Mouse (Mus musculus) left cerebral cortex, postnatal 4 days (tissue): Measurements from ENCODE around the gene Tap2. TPM values are rescaled to one million over a fixed set of nuclear protein-coding genes. Genes with fewer than 3 reads are reported as not detected.

Source experiments
- DNase-seq: peaks from one replicate; pipeline ENCODE4 v3.0.0-alpha.2; 2022
- intact Hi-C: fragments of 180-260 bp; cut with DNase I; formaldehyde crosslinking; loops from one replicate; pipeline ENCODE4 v1.15.1; 2025
- total RNA-seq, 2 experiments: library from RNA; stranded (reverse); gene quantifications; 2 replicates each; pipeline ENCODE4 v1.2.3; 2021

Tap2 gene
- 1 to 10 TPM; 3.1 to 3.5 TPM for total RNA-seq

DNA sequence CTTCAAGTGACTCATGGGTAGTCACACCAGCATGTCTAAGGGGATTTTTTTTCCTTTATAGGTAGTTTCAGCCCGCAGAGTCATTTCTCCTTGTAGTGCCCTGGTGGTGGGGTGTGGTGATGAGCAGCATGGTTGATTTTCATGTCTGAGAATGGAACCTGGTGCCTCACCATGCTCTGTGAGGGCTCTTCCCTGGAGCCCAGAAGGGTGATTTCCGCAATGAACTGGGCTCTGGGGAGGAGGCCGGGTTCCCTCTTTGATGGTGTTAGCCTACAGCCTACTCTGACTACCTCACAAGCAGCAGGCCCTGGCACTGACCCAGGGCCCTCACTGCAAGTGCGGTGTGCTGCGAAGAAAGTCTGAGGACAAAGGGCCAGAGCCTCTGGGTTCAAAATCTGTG lies at the start of gene Tap2:
Tap2 (plus strand) TSS at position 84 of the 400 bp plus-strand sequence.
- no peak for DNase-seq
- intact Hi-C loops: no loop called here

DNA sequence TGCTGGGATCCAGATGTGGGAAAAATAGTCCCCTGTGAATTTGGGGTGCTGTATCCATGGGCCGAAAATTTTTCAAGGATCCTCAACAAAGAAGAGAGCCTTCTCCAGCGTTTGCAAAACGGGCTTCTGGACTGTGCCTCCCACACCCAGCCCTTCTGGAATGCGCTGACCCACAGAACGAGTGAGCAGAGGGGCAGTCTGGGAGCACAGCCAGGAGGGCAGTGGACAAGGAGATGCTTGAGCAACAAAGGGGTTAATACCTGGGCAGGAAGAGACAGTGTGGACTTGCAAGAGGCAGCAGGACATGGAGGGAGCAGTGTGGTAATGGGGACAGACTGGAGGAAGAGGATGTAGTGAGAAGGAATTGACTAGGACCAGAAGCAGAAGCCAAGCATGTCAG lies 47.8 kb upstream of the Tap2 start:
- intact Hi-C loops: no loop called here
- DNase-seq: no peak

DNA sequence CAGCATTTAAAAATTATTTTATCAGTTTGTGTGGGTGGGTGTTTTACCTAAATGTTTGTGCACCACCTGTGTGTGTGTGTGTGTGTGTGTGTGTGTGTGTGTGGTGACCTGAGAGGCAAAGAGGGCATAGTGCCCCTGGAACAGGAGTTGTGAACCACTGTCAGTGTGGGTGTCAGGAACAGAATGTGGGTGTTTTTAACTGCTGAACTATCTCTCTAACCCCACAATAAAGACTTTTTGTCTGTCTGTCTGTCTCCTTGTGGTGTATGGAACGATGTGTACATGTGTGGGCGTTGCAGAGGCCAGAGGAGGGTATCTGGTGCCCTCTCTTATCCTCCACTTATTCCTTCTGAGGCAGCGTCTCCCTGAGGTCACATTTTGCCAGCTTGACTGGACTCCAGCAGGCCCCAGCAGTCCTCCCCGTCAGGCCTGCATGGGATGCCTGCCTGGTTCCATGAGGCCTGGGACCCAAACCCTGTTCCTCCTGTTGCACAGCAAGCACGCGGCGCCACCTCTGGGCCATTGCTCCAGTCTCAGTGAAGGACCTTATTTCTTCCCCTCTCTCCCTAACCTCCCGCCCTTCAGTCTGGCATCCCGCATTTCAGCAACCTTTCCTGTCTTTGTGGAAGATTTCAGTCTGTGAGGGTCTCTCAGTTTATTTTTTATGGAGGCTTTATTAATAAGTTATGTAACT lies 39.0 kb upstream of the Tap2 start:
- no peak for DNase-seq
- intact Hi-C loops: loop anchor here (10.0 kb wide), 1 partner anchor 60 kb away; no protein-coding TSS in a partner anchor

DNA sequence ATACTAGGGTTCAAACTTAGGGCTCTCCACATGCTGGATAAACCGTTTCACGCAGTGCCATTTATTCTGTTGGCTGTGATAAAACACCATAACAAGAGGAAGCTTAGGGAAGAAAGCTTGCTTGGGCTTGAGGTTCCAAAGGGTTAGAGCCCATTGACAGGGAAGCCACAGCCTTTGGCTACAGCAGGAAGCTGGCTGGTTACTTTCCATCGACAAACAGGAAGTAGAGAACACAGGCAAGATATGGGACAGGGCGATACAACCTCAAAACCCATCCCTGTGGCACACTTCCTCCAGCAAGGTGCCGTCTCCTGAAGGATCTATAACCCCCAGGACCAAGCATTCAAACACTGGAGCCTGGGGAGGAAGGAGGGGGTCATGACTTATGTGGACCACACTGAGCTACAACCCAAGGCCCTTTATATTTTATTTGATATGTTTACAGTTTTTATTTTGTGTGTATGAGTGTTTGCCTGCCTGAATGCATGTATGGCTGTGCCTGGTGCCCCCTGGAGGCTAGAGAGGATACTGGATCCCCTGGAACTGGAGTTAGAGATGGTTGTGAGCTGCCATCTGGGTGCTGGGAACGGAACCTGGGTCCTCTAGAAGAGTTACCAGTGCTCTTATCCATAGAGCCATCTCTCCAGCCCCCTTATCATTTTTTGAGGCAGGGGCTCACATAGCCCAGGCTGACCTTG lies 38.1 kb upstream of the Tap2 start:
- no peak for DNase-seq
- intact Hi-C loops: loop anchor here (5.0 to 10.0 kb wide), 2 partner anchors 60 to 88 kb away; no protein-coding TSS in a partner anchor

DNA sequence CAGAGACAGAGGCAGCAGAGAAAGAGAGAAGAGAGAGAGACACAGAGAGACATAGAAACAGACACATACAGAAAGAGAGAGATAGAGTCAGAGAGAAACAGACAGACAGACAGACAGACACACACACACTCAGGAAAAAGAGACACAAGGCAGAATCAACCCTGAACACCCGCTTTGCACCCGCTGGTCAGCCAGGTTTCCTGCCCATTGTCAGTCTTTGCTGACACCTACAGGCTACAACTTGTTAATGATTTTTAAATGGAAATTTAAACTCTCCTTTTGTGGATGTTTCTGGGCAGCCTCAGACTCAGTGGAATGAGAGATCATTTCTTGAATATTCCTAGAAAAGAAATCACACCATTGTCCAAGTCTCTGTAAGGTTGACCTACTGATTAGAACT lies 34.0 kb upstream of the Tap2 start:
- intact Hi-C loops: loop anchor here (5.0 to 10.0 kb wide), 2 partner anchors 64 to 92 kb away; no protein-coding TSS in a partner anchor
- DNase-seq: peak; percentile 41

DNA sequence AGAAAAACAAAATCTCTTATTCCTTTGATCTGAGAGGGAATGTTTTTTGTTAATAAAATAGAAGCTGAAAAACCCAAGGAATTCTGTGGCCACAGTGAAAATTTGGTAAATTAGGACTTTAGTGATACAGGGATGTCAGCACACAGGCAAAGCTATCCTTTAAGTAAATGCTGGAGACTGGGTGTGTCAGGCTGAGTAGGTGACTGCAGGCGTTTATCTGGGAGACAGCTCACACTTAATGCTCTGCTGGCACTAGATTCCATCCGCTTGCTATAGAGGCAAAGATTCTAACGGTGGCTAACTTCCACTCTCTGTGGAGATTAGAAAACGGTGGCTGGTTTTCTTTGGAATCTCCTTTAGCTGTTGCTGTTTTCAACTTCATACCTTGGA lies 32.8 kb upstream of the Tap2 start:
- intact Hi-C loops: loop anchor here (2.0 to 5.0 kb wide), 3 partner anchors 28 to 177 kb away; partner anchors contain the start of gene H2-Ob

DNA sequence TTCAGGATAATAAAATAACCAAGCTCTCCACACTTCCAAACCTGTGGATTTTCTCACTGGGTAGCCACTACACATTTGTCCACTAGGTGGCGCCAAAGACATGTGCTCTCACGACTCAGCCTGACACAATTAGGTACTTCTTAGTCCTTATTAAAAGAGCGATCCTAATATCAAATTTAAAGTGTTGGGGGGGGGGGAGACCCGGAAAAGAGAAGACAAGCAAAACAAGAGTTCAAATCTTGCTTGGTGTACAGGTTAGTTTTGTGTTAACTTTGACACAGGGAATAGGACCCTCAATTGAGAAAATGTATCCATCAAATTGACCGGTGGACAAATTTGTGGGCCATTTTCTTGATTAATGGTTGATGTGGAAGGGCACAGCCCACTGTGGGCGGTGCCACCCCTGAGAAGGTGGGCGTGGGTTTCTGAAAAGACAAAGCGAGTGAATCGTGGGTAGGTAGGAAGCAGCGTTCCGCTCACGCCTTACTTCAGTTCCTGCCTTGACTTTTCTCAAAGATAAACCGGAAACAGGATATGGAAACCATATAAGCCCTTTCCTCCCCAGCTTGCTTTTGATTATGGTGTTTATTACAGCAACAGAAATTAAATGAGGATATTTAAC lies 32.3 kb upstream of the Tap2 start:
- peak; percentile 72 for DNase-seq
- intact Hi-C loops: loop anchor here (2.0 to 5.0 kb wide), 3 partner anchors 28 to 176 kb away; partner anchors contain the start of gene H2-Ob

More for the DNA sequence above, 32.8 kb upstream of the Tap2 start:
- DNase-seq: no peak

DNA sequence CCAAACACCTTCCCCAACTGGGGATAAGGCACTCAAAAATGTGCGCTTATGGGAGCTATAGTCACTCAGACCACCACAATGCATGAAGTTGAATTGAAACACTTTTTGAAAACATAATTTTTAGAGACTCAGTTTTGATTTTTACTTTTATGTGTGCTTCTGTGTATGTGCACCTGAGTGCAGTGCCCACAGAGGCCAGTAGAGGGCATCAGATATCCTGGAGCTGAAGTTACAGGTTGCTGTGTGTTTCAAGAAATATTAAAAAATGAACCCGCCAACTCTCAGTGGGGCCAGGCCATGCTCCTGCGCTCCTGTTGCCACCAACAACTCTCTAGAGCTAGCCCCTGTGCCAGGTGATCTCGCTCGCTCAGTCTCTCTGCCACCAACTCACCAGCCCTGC lies 30.8 kb upstream of the Tap2 start:
- intact Hi-C loops: loop anchor here (5.0 kb wide), 2 partner anchors 65 to 175 kb away; partner anchors contain the start of gene H2-Ob
- no peak for DNase-seq

DNA sequence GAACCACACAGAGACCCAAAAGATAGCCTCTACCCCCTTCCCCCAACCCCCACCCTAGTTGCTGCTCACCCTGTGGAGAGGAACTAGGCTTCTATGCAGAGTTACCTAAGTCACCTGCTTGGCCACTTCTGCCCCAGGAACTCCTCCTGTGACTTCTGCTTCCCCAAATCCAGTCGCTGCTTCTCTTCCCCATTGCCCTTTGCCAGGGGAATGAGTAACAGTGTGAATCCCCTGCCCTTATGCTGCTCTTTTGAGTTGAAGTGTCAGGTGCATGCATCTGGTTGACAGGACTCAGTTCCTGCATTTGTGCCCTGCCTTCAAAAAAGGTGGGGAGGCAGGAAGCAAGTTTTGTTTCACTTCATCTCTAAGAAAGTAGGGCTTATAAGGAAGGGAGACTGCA lies 29.3 kb upstream of the Tap2 start:
- intact Hi-C loops: loop anchor here (5.0 kb wide), 2 partner anchors 63 to 173 kb away; partner anchors contain the start of gene H2-Ob
- no peak for DNase-seq

DNA sequence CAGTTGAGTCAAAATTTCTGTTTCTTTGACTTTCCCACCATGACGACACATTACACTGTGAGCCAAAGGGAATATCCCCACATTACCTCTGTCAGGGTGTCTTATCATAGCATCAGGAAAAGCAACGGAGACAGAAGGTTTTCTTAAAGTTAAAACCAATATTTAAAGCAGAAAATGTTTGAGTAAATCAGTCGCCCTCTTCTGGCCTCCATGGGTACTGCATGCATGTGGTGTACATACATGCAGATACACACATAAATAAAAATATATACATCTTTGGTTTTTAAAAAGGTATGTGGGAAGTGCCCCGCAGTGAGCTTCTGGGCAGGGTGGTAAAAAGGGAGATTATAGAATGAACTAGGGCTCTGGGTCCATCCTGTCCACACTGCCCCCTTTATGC lies 26.1 kb upstream of the Tap2 start:
- no peak for DNase-seq
- intact Hi-C loops: no loop called here

DNA sequence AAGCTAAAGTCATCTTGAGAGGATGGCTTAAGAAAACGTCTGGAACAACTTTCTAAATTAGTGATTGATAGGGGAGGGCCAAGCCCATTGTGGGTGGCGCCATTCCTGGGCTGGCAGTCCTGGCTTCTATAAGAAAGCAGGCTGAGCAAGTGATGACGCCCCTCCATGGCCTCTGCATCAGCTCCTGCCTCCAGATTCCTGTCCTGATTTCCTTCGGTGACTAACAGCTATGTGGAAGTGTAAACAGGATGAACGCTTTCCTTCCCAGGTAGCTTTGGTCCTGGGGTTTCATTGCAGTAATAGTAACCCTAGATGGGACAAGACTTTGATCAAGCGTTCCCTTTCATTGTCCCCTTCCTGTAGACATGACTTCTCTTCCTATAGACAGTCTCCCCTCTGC lies 24.3 kb upstream of the Tap2 start:
- intact Hi-C loops: no loop called here
- no peak for DNase-seq

DNA sequence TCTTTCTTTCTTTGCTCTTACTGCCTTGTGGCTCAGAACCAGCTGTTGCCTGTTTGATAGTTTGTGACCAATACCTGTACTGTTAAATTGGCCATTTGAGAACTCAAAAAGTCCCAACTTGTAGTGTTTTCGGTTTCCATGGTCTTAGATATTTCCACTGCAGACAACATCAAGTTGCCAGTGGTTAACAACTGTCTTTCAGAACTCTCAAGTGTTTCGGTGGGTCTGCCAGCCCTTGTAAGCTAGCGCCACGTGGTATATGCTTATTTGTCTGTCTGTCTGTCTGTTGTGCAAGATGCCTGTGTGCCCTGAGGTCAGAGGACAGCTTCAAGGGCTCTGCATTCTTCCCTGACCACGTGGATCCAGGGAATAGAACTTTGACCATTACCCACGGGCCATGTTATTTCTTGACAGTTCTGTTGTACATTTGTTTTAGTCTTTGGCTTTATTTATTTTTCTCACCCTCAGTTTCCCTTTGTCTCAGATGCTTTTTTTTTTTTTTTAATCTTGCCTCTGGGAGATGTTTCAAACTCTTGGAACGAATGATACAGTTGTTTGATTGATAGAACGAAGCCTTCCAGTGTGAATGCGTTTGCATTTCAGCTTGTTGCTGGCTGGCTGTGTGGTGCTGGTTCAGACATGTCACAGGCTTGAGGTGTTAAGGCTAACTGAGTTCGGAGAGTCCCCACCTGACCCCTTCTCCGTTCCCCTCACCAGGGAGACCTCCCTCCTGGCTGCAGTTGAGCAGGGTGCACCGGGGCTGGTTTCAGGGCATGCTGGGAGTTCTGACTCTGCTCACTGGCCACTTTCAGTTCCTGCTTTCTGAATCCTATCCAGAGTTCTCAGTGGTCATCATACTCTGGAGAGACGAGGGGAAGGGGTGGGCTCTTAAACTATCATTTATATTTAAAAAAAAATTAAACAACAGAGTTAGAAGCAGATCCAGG lies 23.1 kb upstream of the Tap2 start:
- DNase-seq: no peak
- intact Hi-C loops: no loop called here

DNA sequence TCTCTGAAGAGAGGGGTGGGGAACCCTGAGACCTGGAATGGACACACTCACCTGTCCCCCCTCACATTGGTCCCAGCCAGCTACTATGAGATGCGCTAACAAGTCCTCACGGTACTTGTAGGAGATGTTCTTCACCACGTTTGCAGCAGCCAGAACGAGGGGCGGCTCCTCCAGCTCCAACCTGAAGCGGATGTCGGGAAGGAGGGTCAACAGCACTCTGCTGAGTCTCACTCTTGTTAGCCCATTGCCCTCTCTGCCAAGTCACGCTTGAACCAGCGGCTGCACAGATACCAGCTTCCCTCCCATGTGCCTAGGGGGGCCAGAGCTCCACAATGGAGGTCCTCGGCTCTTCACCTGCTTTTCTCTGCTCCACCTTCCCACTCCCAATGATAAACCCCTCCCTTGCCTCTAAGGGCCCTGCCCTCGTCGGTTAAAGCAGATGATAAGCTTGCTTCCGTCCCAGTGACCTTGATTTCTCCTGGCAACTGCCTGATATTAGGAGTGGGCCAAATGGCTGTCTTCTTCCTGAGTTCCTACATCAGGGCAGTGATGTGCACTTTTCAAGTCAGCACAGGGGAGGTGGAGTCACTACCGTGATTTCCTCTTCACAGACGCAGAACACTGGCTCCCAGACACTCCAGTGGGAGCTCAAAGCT lies 19.6 kb upstream of the Tap2 start:
- intact Hi-C loops: no loop called here
- DNase-seq: no peak

DNA sequence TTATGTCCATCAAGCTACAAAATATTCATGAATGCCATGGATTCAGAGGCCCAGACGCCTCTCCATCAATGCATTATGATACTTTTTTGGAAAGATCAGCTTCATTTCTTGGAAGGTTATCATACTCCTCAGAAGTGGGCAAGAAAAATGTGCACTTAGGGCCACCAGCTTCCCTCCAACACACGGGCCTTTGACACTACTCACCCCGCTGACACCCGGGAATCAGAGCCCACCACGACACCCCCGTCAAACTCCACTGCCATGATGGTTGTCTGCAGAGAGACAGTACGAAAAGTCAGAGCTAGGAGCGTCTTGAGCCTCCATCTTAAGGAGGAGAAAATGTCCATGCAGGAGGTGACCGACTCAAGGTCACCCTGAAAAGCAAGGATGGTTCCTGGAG lies 17.8 kb upstream of the Tap2 start:
- intact Hi-C loops: no loop called here
- DNase-seq: no peak

DNA sequence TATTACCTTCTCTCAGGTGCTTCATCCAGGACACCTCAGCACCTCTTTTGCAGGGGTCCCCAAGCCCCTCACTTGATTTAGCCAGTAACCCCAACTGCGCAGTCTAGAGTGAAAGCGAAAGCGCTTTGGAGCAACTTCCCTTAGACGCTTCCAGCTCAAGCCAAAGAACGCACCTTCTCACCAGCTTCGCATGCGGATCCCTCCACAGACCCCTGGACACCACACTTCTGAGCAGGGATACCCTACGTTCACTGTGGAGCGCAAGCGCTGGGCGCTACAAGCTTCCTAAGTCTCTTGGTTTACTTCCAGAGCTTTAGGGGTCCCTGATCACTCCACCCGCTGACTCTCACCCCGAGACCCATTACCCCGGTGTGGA lies 16.5 kb upstream of the Tap2 start:
- intact Hi-C loops: no loop called here
- DNase-seq: no peak

DNA sequence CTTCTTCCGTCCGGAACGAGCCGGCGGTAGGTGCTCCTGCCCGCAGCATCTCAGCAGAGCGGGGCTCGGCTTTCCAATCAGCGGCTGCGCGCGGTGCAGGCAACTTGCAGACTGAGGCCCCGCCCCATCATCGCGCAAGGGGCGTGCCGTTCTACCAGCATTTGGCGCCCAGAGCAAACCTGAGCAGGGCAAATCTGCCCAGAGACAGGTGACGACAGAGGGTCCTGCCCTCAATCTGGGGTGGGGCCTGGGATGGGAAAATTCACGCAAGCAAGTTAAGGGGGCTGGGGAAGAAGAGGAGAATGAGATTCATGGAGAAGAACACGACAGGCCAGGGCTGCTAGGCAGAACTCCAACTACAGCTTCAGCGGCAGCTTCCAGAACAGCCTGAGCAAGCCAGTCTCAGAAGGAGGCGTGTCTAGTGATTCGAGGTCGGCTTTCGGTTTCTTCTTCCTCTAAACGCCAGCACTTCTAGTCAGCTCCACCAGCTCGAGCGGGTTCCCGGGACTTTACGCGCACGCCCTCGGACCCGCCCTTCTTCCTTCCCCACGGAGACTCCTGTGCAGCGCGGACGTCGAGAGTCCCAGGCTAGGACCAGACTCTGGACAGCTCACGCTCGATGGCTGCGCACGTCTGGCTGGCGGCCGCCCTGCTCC lies 15.9 kb upstream of the Tap2 start, which contains the start of the genes Tap1 and Psmb9:
Tap1 (plus strand) TSS at position 293 of the 656 bp plus-strand sequence.
Psmb9 (minus strand) TSS at position 504 of the 656 bp plus-strand sequence.
- intact Hi-C loops: no loop called here

DNA sequence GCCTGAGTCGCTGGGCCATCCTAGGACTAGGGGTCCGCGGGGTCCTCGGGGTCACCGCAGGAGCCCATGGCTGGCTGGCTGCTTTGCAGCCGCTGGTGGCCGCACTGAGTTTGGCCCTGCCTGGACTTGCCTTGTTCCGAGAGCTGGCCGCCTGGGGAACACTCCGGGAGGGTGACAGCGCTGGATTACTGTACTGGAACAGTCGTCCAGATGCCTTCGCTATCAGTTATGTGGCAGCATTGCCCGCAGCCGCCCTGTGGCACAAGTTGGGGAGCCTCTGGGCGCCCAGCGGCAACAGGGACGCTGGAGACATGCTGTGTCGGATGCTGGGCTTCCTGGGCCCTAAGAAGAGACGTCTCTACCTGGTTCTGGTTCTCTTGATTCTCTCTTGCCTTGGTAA lies 15.3 kb upstream of the Tap2 start:
- DNase-seq: peak; percentile 6
- intact Hi-C loops: no loop called here

More for the DNA sequence above, 15.9 kb upstream of the Tap2 start, which contains the start of the genes Tap1 and Psmb9:
- peak; percentile 97 for DNase-seq

DNA sequence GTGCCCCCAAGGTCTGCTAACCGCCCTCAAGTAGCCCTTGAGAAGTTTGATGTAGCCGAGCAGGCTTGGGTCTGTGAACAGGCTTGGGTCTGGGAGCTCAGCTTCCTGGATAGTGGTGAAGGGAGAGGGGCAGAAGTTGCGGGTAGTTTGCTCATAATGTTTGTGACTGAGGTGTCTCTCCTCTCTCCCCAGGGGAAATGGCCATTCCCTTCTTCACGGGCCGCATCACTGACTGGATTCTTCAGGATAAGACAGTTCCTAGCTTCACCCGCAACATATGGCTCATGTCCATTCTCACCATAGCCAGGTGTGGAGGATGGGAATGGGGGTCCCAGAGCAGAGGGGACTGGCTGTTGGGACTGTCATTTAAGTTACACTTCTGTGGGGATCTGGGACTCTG lies 14.3 kb upstream of the Tap2 start:
- intact Hi-C loops: no loop called here

DNA sequence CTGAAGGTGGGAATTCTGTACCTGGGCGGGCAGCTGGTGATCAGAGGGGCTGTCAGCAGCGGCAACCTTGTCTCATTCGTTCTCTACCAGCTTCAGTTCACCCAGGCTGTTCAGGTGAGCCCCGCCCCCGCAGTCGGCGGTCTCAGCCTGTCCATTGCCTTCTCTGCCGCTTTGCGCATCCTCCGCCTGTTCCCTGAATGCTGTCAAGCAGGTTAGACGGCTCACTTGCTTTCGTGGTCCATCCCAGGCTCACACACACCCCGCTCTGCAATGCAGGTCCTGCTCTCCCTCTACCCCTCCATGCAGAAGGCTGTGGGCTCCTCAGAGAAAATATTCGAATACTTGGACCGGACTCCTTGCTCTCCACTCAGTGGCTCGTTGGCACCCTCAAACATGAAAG lies 10.5 kb upstream of the Tap2 start:
- intact Hi-C loops: no loop called here
- no peak for DNase-seq

More for the DNA sequence above, 14.3 kb upstream of the Tap2 start:
- DNase-seq: no peak
